Mouse (Mus musculus): ENCODE measurements around the gene Il4. TPM values are rescaled to one million over a fixed set of nuclear protein-coding genes. Genes with fewer than 3 reads are reported as not detected.
"Not testable (repeated sequence)": the region's sequence is repeated elsewhere in the genome, so short reads cannot be mapped to it uniquely, and the experiment has no call there.

Il4 gene
- polyA plus RNA-seq, 1 experiment from 2014 or later, result 0.45 TPM

GRCm38 (mm10) chr11:53580562-53580961 is 37.9 kb downstream of the Il4 start:
- ATAC-seq (ENCODE audit: low FRiP score, low TSS enrichment) (no peak), DNase-seq (ENCODE audit: low spot score) (no peak)
- H3K9me3 ChIP-seq (ENCODE audit: control insufficient read depth, low read length), result no peaks in the 10 kb centered on the region
- no peak overlapping the region for H3K4me3 ChIP-seq (ENCODE audit: low read depth, low read length)
- no peaks in the 10 kb centered on the region for H3K4me1 ChIP-seq (replicated peaks; ENCODE audit: control insufficient read depth, insufficient read depth)
- TF ChIP-seq EP300 (optimal IDR thresholded peaks at IDR 0.05) (no peak), CTCF (IDR thresholded peaks at IDR 0.05; ENCODE audit: low read depth) (peak; percentile 30; the same call in 1 of the 2 replicates)
- H3K36me3 ChIP-seq (ENCODE audit: control insufficient read depth, insufficient read depth, low read length), result peaks cover 17% of the 10 kb centered on the region
- H3K27me3 ChIP-seq (ENCODE audit: control insufficient read depth, insufficient read depth, low read length), result no peaks in the 10 kb centered on the region
- WGBS, result 100% methylated on average over 3 of the region's 3 CpGs
- H3K4me2 ChIP-seq (replicated peaks; ENCODE audit: low read depth), result no peak overlapping the region
- no peak overlapping the region for H3K9ac ChIP-seq (ENCODE audit: low read length)
- no peak overlapping the region for H3K27ac ChIP-seq (replicated peaks)

- Histone ChIP-seq H3K27ac (replicated peaks) (no peak within 1 kb of the TSS; the same call in 1 of the 2 replicates), H3K4me2 (replicated peaks; ENCODE audit: low read depth) (peak within 1 kb of the TSS; percentile 85), H3K9me3 (ENCODE audit: control insufficient read depth, low read length) (no peaks in the 10 kb centered on the region; the same call in 1 of the 2 replicates), H3K27me3 (ENCODE audit: control insufficient read depth, insufficient read depth, low read length) (no peaks in the 10 kb centered on the region), H3K36me3 (ENCODE audit: control insufficient read depth, insufficient read depth, low read length) (no peaks in the 10 kb centered on the region), H3K9ac (ENCODE audit: low read length) (peak within 1 kb of the TSS; percentile 81), H3K4me3 (ENCODE audit: low read depth, low read length) (peak within 1 kb of the TSS; percentile 76), H3K4me1 (replicated peaks; ENCODE audit: control insufficient read depth, insufficient read depth) (no peaks in the 10 kb centered on the region; the same call in 1 of the 2 replicates)
- ATAC-seq (ENCODE audit: low FRiP score, low TSS enrichment) (peak; percentile 97), DNase-seq (ENCODE audit: low spot score) (peak; percentile 96)
- TF ChIP-seq EP300 (optimal IDR thresholded peaks at IDR 0.05) (no peak), CTCF (IDR thresholded peaks at IDR 0.05; ENCODE audit: low read depth) (no peak)
- under 1% methylated on average over 66 of the region's 69 CpGs for WGBS
Measured at GRCm38 (mm10) chr11:53567224-53568014, 51.0 kb downstream of the Il4 start, which contains the start of gene Kif3a. Gene Kif3a (plus strand): TSS chr11:53567379.

- H3K27me3 ChIP-seq (ENCODE audit: control insufficient read depth, insufficient read depth, low read length), result no peaks in the 10 kb centered on the region
- H3K4me3 ChIP-seq (ENCODE audit: low read depth, low read length), result no peak overlapping the region
- DNase-seq (ENCODE audit: low spot score) (no peak), ATAC-seq (ENCODE audit: low FRiP score, low TSS enrichment) (no peak)
- H3K9me3 ChIP-seq (ENCODE audit: control insufficient read depth, low read length), result no peaks in the 10 kb centered on the region; the same call in 1 of the 2 replicates
- H3K4me1 ChIP-seq (replicated peaks; ENCODE audit: control insufficient read depth, insufficient read depth), result no peaks in the 10 kb centered on the region; the same call in 1 of the 2 replicates
- peak overlapping the region; percentile 85 for H3K4me2 ChIP-seq (replicated peaks; ENCODE audit: low read depth)
- no peak overlapping the region for H3K9ac ChIP-seq (ENCODE audit: low read length)
- 86% methylated on average over 4 of the region's 4 CpGs for WGBS
- TF ChIP-seq CTCF (IDR thresholded peaks at IDR 0.05; ENCODE audit: low read depth) (no peak), EP300 (optimal IDR thresholded peaks at IDR 0.05) (no peak)
- H3K27ac ChIP-seq (replicated peaks), result no peak overlapping the region
- H3K36me3 ChIP-seq (ENCODE audit: control insufficient read depth, insufficient read depth, low read length), result no peaks in the 10 kb centered on the region
Measured at GRCm38 (mm10) chr11:53566646-53567045, 51.8 kb downstream of the Il4 start.

- no peaks in the 10 kb centered on the region; the same call in 1 of the 2 replicates for H3K4me1 ChIP-seq (replicated peaks; ENCODE audit: control insufficient read depth, insufficient read depth)
- H3K4me2 ChIP-seq (replicated peaks; ENCODE audit: low read depth), result no peak overlapping the region
- no peak overlapping the region for H3K4me3 ChIP-seq (ENCODE audit: low read depth, low read length)
- no peaks in the 10 kb centered on the region; the same call in 1 of the 2 replicates for H3K9me3 ChIP-seq (ENCODE audit: control insufficient read depth, low read length)
- no peaks in the 10 kb centered on the region for H3K27me3 ChIP-seq (ENCODE audit: control insufficient read depth, insufficient read depth, low read length)
- H3K27ac ChIP-seq (replicated peaks), result no peak overlapping the region
- no peak overlapping the region for H3K9ac ChIP-seq (ENCODE audit: low read length)
- WGBS, result 70% methylated on average over 2 of the region's 2 CpGs
- H3K36me3 ChIP-seq (ENCODE audit: control insufficient read depth, insufficient read depth, low read length), result no peaks in the 10 kb centered on the region
- ATAC-seq (ENCODE audit: low FRiP score, low TSS enrichment) (no peak), DNase-seq (ENCODE audit: low spot score) (no peak)
- TF ChIP-seq CTCF (IDR thresholded peaks at IDR 0.05; ENCODE audit: low read depth), result no peak
- no peak for TF ChIP-seq EP300 (optimal IDR thresholded peaks at IDR 0.05)
Measured at GRCm38 (mm10) chr11:53561986-53562385, 56.5 kb downstream of the Il4 start.

- DNase-seq (ENCODE audit: low spot score); H3K36me3 ChIP-seq (ENCODE audit: control insufficient read depth, insufficient read depth, low read length); H3K4me3 ChIP-seq (ENCODE audit: low read depth, low read length); H3K4me1 ChIP-seq (replicated peaks; ENCODE audit: control insufficient read depth, insufficient read depth); ATAC-seq (ENCODE audit: low FRiP score, low TSS enrichment); H3K27me3 ChIP-seq (ENCODE audit: control insufficient read depth, insufficient read depth, low read length); H3K4me2 ChIP-seq (replicated peaks; ENCODE audit: low read depth); H3K9ac ChIP-seq (ENCODE audit: low read length); H3K9me3 ChIP-seq (ENCODE audit: control insufficient read depth, low read length); H3K27ac ChIP-seq (replicated peaks): not testable (repeated sequence)
- 74% methylated on average over 1 of the region's 3 CpGs for WGBS
Measured at GRCm38 (mm10) chr11:53559980-53560379, 58.5 kb downstream of the Il4 start.

- H3K27ac ChIP-seq (replicated peaks); H3K4me1 ChIP-seq (replicated peaks; ENCODE audit: control insufficient read depth, insufficient read depth); H3K9me3 ChIP-seq (ENCODE audit: control insufficient read depth, low read length); H3K9ac ChIP-seq (ENCODE audit: low read length); DNase-seq (ENCODE audit: low spot score); H3K4me3 ChIP-seq (ENCODE audit: low read depth, low read length); H3K36me3 ChIP-seq (ENCODE audit: control insufficient read depth, insufficient read depth, low read length); H3K27me3 ChIP-seq (ENCODE audit: control insufficient read depth, insufficient read depth, low read length); H3K4me2 ChIP-seq (replicated peaks; ENCODE audit: low read depth): not testable (repeated sequence)
- WGBS, result 83% methylated on average over 1 of the region's 3 CpGs
- peak; percentile 42; the same call in 1 of the 2 replicates for ATAC-seq (ENCODE audit: low FRiP score, low TSS enrichment)
Measured at GRCm38 (mm10) chr11:53557992-53558391, 60.5 kb downstream of the Il4 start.

GRCm38 (mm10) chr11:53556529-53556928 is 61.9 kb downstream of the Il4 start:
- not testable (repeated sequence) for H3K4me2 ChIP-seq (replicated peaks; ENCODE audit: low read depth); H3K9ac ChIP-seq (ENCODE audit: low read length); H3K27me3 ChIP-seq (ENCODE audit: control insufficient read depth, insufficient read depth, low read length); H3K4me3 ChIP-seq (ENCODE audit: low read depth, low read length); ATAC-seq (ENCODE audit: low FRiP score, low TSS enrichment); H3K36me3 ChIP-seq (ENCODE audit: control insufficient read depth, insufficient read depth, low read length); H3K27ac ChIP-seq (replicated peaks); DNase-seq (ENCODE audit: low spot score); H3K4me1 ChIP-seq (replicated peaks; ENCODE audit: control insufficient read depth, insufficient read depth); H3K9me3 ChIP-seq (ENCODE audit: control insufficient read depth, low read length)
- 90% methylated on average over 9 of the region's 20 CpGs for WGBS

Measured in stomach, postnatal 0 days (tissue).